Mouse (Mus musculus) stomach, postnatal 0 days (tissue): ENCODE measurements at regions not wholly inside any gene's neighbourhood (a gene's known extent, or its start where the extent isn't known, plus 50 kb on each side); places are given as distances from the start of the nearest gene placed in this dataset.

Source experiments
- CTCF ChIP-seq: IDR thresholded peaks from 2 replicates; pipeline ENCODE4 v1.5.1; 2016; ENCODE audit warnings: antibody characterized with exemption, low read depth, mild to moderate bottlenecking, moderate library complexity
- EP300 ChIP-seq: optimal IDR thresholded peaks from 2 replicates; pipeline ENCODE3; 2016; ENCODE audit warnings: antibody characterized with exemption

DNA sequence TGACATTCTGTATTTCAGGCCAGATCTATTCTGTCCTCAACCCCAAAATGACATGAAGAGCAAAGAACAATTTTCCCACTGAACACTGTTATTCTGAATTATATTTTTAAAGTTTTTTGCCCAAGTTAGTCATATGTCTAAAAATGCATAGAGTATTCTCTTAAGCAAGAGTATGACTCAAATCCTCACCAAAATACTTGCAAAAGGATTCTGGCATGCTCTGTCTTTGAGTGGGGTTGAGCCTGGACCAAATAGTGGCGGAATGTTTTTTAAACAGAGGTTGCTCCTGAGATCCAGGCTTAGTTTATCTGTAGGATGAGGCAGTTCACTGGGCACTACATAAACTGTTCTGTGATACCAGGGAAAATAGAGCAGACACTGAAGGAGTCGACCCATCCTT is 631.4 kb upstream of the 2610301B20Rik start:
- TF ChIP-seq CTCF (no peak), EP300 (no peak)
